Mouse (Mus musculus) CH12.LX (cell line): Measurements from ENCODE around the gene Phgdh. TPM values are rescaled to one million over a fixed set of nuclear protein-coding genes. Genes with fewer than 3 reads are reported as not detected.
A peak's percentile ranks its signal among the peaks of the same experiment; 100 is the strongest.

Experiments used
- DNase-seq: peaks from one replicate; pipeline ENCODE4 v3.0.0-alpha.2; 2013; ENCODE audit errors: extremely low read depth
- H3K27ac ChIP-seq: 2 replicates; pipeline ENCODE4 v1.5.1; 2012; ENCODE audit warnings: low read depth, mild to moderate bottlenecking, control low read depth, moderate library complexity; ENCODE audit not compliant: insufficient read depth
- H3K27me3 ChIP-seq: replicated peaks from 2 replicates; pipeline ENCODE3; 2012; ENCODE audit warnings: inconsistent platforms
- H3K36me3 ChIP-seq, 2 experiments: replicated peaks in 1 of 2; 2 replicates each; pipeline versions ENCODE3 to v1.6.1; 2012; ENCODE audit warnings: inconsistent platforms in 1 of 2, low read length in 1 of 2, mild to moderate bottlenecking in 1 of 2, mixed read lengths in 1 of 2, moderate library complexity in 1 of 2; ENCODE audit not compliant: control insufficient read depth in 1 of 2, insufficient read depth in 1 of 2
- H3K4me1 ChIP-seq, 2 experiments: 2 replicates each; pipeline ENCODE4 v1.6.1; 2012; ENCODE audit warnings: inconsistent platforms in 1 of 2, moderate library complexity in 1 of 2; ENCODE audit not compliant: insufficient read depth in 2 of 2, control insufficient read depth in 1 of 2
- H3K4me2 ChIP-seq: 2 replicates; pipeline ENCODE4 v1.6.1; 2012; ENCODE audit warnings: low read depth, mild to moderate bottlenecking, control low read depth; ENCODE audit not compliant: poor library complexity, insufficient read depth, severe bottlenecking
- H3K4me3 ChIP-seq, 3 experiments: fragments of 150-350 bp in 1 of 3; sonication (generic) in 1 of 3; replicated peaks in 1 of 3; 2 replicates each; pipeline versions ENCODE3 to v1.5.1; 2011 to 2012; ENCODE audit warnings: low read depth in 2 of 3, low read length in 2 of 3, mild to moderate bottlenecking in 2 of 3, moderate library complexity in 2 of 3, control low read depth in 1 of 3, improper control_type of control experiment in 1 of 3, inconsistent platforms in 1 of 3, mixed read lengths in 1 of 3; ENCODE audit not compliant: poor library complexity in 1 of 3
- H3K79me2 ChIP-seq: replicated peaks from 2 replicates; pipeline ENCODE4 v1.6.1; 2012; ENCODE audit warnings: mild to moderate bottlenecking, moderate library complexity; ENCODE audit not compliant: control insufficient read depth, poor library complexity, insufficient read depth, severe bottlenecking; ENCODE audit errors: extremely low read depth
- H3K9ac ChIP-seq: 2 replicates; pipeline ENCODE4 v1.6.1; 2012; ENCODE audit warnings: low read depth, mild to moderate bottlenecking, control low read depth, moderate library complexity; ENCODE audit not compliant: insufficient read depth
- H3K9me3 ChIP-seq: replicated peaks from 2 replicates; pipeline ENCODE3; 2012; ENCODE audit warnings: low read length, inconsistent platforms, mixed read lengths
- CHD2 ChIP-seq: IDR thresholded peaks from 2 replicates; pipeline ENCODE4 v1.6.1; 2011; ENCODE audit warnings: low read length, improper control_type of control experiment
- EP300 ChIP-seq: IDR thresholded peaks from 2 replicates; pipeline ENCODE4 v1.6.1; 2011; ENCODE audit warnings: low read length, improper control_type of control experiment
- PAX5 ChIP-seq: IDR thresholded peaks from 2 replicates; pipeline ENCODE4 v1.6.1; 2012; ENCODE audit warnings: low read length, inconsistent platforms, mixed read lengths
- POLR2A ChIP-seq: IDR thresholded peaks from 2 replicates; pipeline ENCODE4 v1.6.1; 2011; ENCODE audit warnings: low read depth, mild to moderate bottlenecking, improper control_type of control experiment, low read length
- POLR2AphosphoS2 ChIP-seq: IDR thresholded peaks from 2 replicates; pipeline ENCODE4 v1.6.1; 2011; ENCODE audit warnings: low read depth, low read length, improper control_type of control experiment
- SIN3A ChIP-seq: IDR thresholded peaks from 2 replicates; pipeline ENCODE4 v1.6.1; 2012; ENCODE audit warnings: low read length, improper control_type of control experiment, inconsistent platforms
- TCF12 ChIP-seq: IDR thresholded peaks from 2 replicates; pipeline ENCODE4 v1.6.1; 2014; ENCODE audit warnings: low read depth, mild to moderate bottlenecking, inconsistent platforms, low read length, improper control_type of control experiment
- ZKSCAN1 ChIP-seq: IDR thresholded peaks from 2 replicates; pipeline ENCODE4 v1.6.1; 2012; ENCODE audit warnings: low read depth, inconsistent platforms, low read length, improper control_type of control experiment, borderline replicate concordance
- ZMIZ1 ChIP-seq: IDR thresholded peaks from 2 replicates; pipeline ENCODE4 v1.6.1; 2012; ENCODE audit warnings: low read depth, mild to moderate bottlenecking, inconsistent platforms, low read length, improper control_type of control experiment
- ZNF384 ChIP-seq: IDR thresholded peaks from 2 replicates; pipeline ENCODE4 v1.6.1; 2012; ENCODE audit warnings: low read depth, low read length, improper control_type of control experiment, inconsistent platforms
- dilution Hi-C: fragments of 300-500 bp; cut with MboI; formaldehyde crosslinking; loops from 2 replicates; pipeline ENCODE4 v1.14.3; 2020; ENCODE audit warnings: low sequenced_read_pairs; ENCODE audit not compliant: extremely low pct_unique_long_range_greater_than_20kb, extremely low pct_ligation_motif_present
- in situ Hi-C: fragments of 300-500 bp; cut with MboI; formaldehyde crosslinking; loops from 3 replicates; pipeline ENCODE4 v1.14.3; 2019; ENCODE audit warnings: low sequenced_read_pairs, low pct_ligation_motif_present, low pct_unique_long_range_greater_than_20kb, mixed read lengths
- polyA plus RNA-seq: library from polyadenylated mRNA; unstranded; fragments of >175 nt; gene quantifications from 2 replicates; pipeline ENCODE4 v1.2.1, GENCODE M21; 2012; ENCODE audit warnings: low read depth; ENCODE audit not compliant: insufficient read length
- total RNA-seq, 2 experiments: library from RNA; depleted of rRNA; stranded (reverse); fragments of 300-350 nt in 1 of 2; fragments of >200 nt in 1 of 2; gene quantifications; 2 replicates each; pipeline ENCODE4 v1.2.3; 2012 to 2014

Gene Phgdh
- total and polyA plus RNA-seq, 3 experiments: 543 to 631 (median 587) TPM

GRCm38 (mm10) chr3:98335331-98335730 is 4.5 kb downstream of the Phgdh start:
- Histone ChIP-seq H3K9me3 (no peaks in the 10 kb centered on the region), H3K9ac (no peak overlapping the region), H3K4me1 (peaks cover 7 to 21% of the 10 kb centered on the region in 2 experiments), H3K36me3 (peaks cover 44 to 54% of the 10 kb centered on the region in 2 experiments), H3K4me3 (peak overlapping the region in 1 of 3 experiments; percentile 75), H3K27me3 (no peaks in the 10 kb centered on the region), H3K27ac (peak overlapping the region; percentile 80), H3K79me2 (peaks cover 60% of the 10 kb centered on the region), H3K4me2 (peak overlapping the region; percentile 95)
- in situ Hi-C loops (loop anchor here (25.0 kb wide), 1 partner anchor 573 kb away; no protein-coding TSS in a partner anchor), dilution Hi-C loops (no loop called here)
- DNase-seq: peak; percentile 59
- no peak for TF ChIP-seq PAX5
- peak; percentile 72 for TF ChIP-seq ZNF384
- TF ChIP-seq POLR2A: no peak
- TF ChIP-seq CHD2: peak; percentile 42; the same call in 1 of the 2 replicates
- peak; percentile 13; the same call in 1 of the 2 replicates for TF ChIP-seq EP300

GRCm38 (mm10) chr3:98334010-98334409 is 5.8 kb downstream of the Phgdh start:
- Histone ChIP-seq H3K27me3 (no peaks in the 10 kb centered on the region), H3K4me2 (no peak overlapping the region)
- no peak for TF ChIP-seq ZMIZ1
- TF ChIP-seq POLR2AphosphoS2: no peak
- TF ChIP-seq SIN3A: no peak
- TF ChIP-seq ZKSCAN1: no peak
- TF ChIP-seq, all 38 proteins: peak for 0
- dilution Hi-C loops: no loop called here
- peaks cover 55 to 67% of the 10 kb centered on the region in 2 experiments for H3K36me3 ChIP-seq
- H3K79me2 ChIP-seq: peaks cover 55% of the 10 kb centered on the region
- no peak overlapping the region for H3K4me3 ChIP-seq
- in situ Hi-C loops: loop anchor here (25.0 kb wide), 1 partner anchor 572 kb away; no protein-coding TSS in a partner anchor
- peaks cover 7 to 17% of the 10 kb centered on the region in 2 experiments for H3K4me1 ChIP-seq
- H3K9me3 ChIP-seq: no peaks in the 10 kb centered on the region
- no peak for DNase-seq
- H3K27ac ChIP-seq: no peak overlapping the region
- no peak overlapping the region for H3K9ac ChIP-seq

GRCm38 (mm10) chr3:98324235-98324634 is 15.6 kb downstream of the Phgdh start:
- Histone ChIP-seq H3K36me3 (peaks cover 93 to 96% of the 10 kb centered on the region in 2 experiments), H3K79me2 (no peaks in the 10 kb centered on the region; the same call in 1 of the 2 replicates), H3K27me3 (no peaks in the 10 kb centered on the region), H3K9ac (no peak overlapping the region), H3K27ac (no peak overlapping the region), H3K4me1 (0 out of 4 replicates have a peak, but pooled peaks cover 0 to 5% of the 10 kb centered on the region in 2 experiments), H3K4me2 (no peak overlapping the region), H3K9me3 (no peaks in the 10 kb centered on the region), H3K4me3 (no peak overlapping the region)
- in situ Hi-C loops (no loop called here), dilution Hi-C loops (no loop called here)
- no peak for DNase-seq
- no peak for TF ChIP-seq TCF12
- TF ChIP-seq, all 38 proteins: peak for 0
